27 mouse cellular contexts compared by ENCODE assay signal in genomic region chr7:92920172-92920856, GRCm38 (mm10). TPM values are rescaled to one million over a fixed set of nuclear protein-coding genes. Genes with fewer than 3 reads are reported as not detected.
A peak's percentile ranks its signal among the peaks of the same experiment; 100 is the strongest.
DNase-seq lines count a peak whose midpoint lies in the region; ATAC-seq lines count a peak whose summit lies in the region.
"Had no signal": no experiment of that assay in that cellular context is flagged by ENCODE, and none has a peak within 500 bp of the region (broad histone marks: within the 10 kb centered on the region; RNA-seq: fewer than 3 reads in every experiment).

No protein-coding gene starts in this region.

- H3K27me3 ChIP-seq in forebrain, embryonic 16.5 days (replicated peaks; ENCODE audit: control insufficient read depth, insufficient read depth, low read length) = no peaks in the 10 kb centered on the region
- no peaks in the 10 kb centered on the region for H3K27me3 ChIP-seq in forebrain, embryonic 14.5 days (replicated peaks; ENCODE audit: control insufficient read depth, insufficient read depth, low read length)
- H3K27me3 ChIP-seq: embryonic facial prominence, embryonic 13.5 days; hindbrain, embryonic 12.5 days; hindbrain, embryonic 15.5 days; intestine, embryonic 15.5 days; Patski had no signal

- H3K36me3 ChIP-seq in forebrain, embryonic 16.5 days (ENCODE audit: control insufficient read depth, insufficient read depth) = no peaks in the 10 kb centered on the region
- H3K36me3 ChIP-seq in forebrain, embryonic 14.5 days (ENCODE audit: control insufficient read depth, insufficient read depth, low read length) = no peaks in the 10 kb centered on the region
- H3K36me3 ChIP-seq: embryonic facial prominence, embryonic 13.5 days; hindbrain, embryonic 12.5 days; hindbrain, embryonic 15.5 days; intestine, embryonic 15.5 days had no signal

- H3K9me3 ChIP-seq in forebrain, embryonic 16.5 days (ENCODE audit: control insufficient read depth, low read length) = no peaks in the 10 kb centered on the region
- no peaks in the 10 kb centered on the region for H3K9me3 ChIP-seq in forebrain, embryonic 14.5 days (replicated peaks; ENCODE audit: control insufficient read depth, low read length)
- H3K9me3 ChIP-seq: embryonic facial prominence, embryonic 10.5 days; embryonic facial prominence, embryonic 13.5 days; G1E; heart, embryonic 10.5 days; hindbrain, embryonic 12.5 days; hindbrain, embryonic 15.5 days; intestine, embryonic 15.5 days had no signal

- 81% methylated on average over 6 of the region's 6 CpGs for WGBS in forebrain, embryonic 16.5 days
- 75% methylated on average over 6 of the region's 6 CpGs for WGBS in forebrain, embryonic 14.5 days

- no peak overlapping the region for H3K4me2 ChIP-seq in forebrain, embryonic 16.5 days (ENCODE audit: low read length)
- no peak overlapping the region for H3K4me2 ChIP-seq in forebrain, embryonic 14.5 days (ENCODE audit: low read length)
- H3K4me2 ChIP-seq: embryonic facial prominence, embryonic 13.5 days; hindbrain, embryonic 12.5 days; hindbrain, embryonic 15.5 days; intestine, embryonic 15.5 days had no signal

- H3K9ac ChIP-seq in forebrain, embryonic 16.5 days (replicated peaks; ENCODE audit: low read depth, low read length) = no peak overlapping the region
- no peak overlapping the region for H3K9ac ChIP-seq in forebrain, embryonic 14.5 days (ENCODE audit: low read length)
- H3K9ac ChIP-seq: embryonic facial prominence, embryonic 13.5 days; hindbrain, embryonic 12.5 days; hindbrain, embryonic 15.5 days; intestine, embryonic 15.5 days had no signal

- H3K4me1 ChIP-seq in forebrain, embryonic 16.5 days (replicated peaks; ENCODE audit: control insufficient read depth, insufficient read depth, low read length) = no peaks in the 10 kb centered on the region
- no peaks in the 10 kb centered on the region for H3K4me1 ChIP-seq in forebrain, embryonic 14.5 days (ENCODE audit: control insufficient read depth, insufficient read depth, low read length)
- H3K4me1 ChIP-seq: embryonic facial prominence, embryonic 10.5 days; embryonic facial prominence, embryonic 13.5 days; heart, embryonic 10.5 days; hindbrain, embryonic 12.5 days; hindbrain, embryonic 15.5 days; intestine, embryonic 15.5 days had no signal

- peak overlapping the region; percentile 27; the same call in 1 of the 2 replicates for H3K27ac ChIP-seq in forebrain, embryonic 16.5 days (ENCODE audit: low read length)
- H3K27ac ChIP-seq in forebrain, embryonic 14.5 days (ENCODE audit: low read depth, low read length) = no peak overlapping the region
- H3K27ac ChIP-seq: embryonic facial prominence, embryonic 10.5 days; embryonic facial prominence, embryonic 13.5 days; gastrocnemius, adult 2 months; heart, adult 2 months; heart, embryonic 10.5 days; hindbrain, embryonic 12.5 days; hindbrain, embryonic 15.5 days; intestine, embryonic 15.5 days had no signal

- H3K4me3 ChIP-seq in forebrain, embryonic 16.5 days (replicated peaks; ENCODE audit: low read length) = no peak overlapping the region
- H3K4me3 ChIP-seq in forebrain, embryonic 14.5 days (ENCODE audit: low read depth, low read length) = no peak overlapping the region
- H3K4me3 ChIP-seq: embryonic facial prominence, embryonic 10.5 days; embryonic facial prominence, embryonic 13.5 days; erythroblast, embryonic 14.5 days; gastrocnemius, adult 2 months; heart, adult 2 months; heart, embryonic 10.5 days; hindbrain, embryonic 12.5 days; hindbrain, embryonic 15.5 days; intestine, embryonic 15.5 days had no signal

- peak; percentile 84 for ATAC-seq in forebrain, embryonic 16.5 days
- ATAC-seq in forebrain, embryonic 14.5 days = no peak
- ATAC-seq: intestine, embryonic 15.5 days; Patski had no signal

- peak; percentile 10 for DNase-seq in adrenal gland, postnatal 10 days
- no peak for DNase-seq in adrenal gland, adult 18-20 months (ENCODE audit: low spot score in 2 of 2)
- DNase-seq in forebrain, embryonic 14.5 days (ENCODE audit: low spot score) = no peak
- DNase-seq in ovary, adult 18-20 months (ENCODE audit: low spot score) = peak; percentile 14
- no peak for DNase-seq in ovary, postnatal 14 days (ENCODE audit: low spot score)
- DNase-seq in gastrocnemius, postnatal 4 days (ENCODE audit: low spot score in 2 of 2) = no peak
- DNase-seq: adrenal gland, adult 2 months; adrenal gland, postnatal 25 days; cerebellum, adult 11-12 months; cerebellum, adult 8-10 months; cerebellum, postnatal 10 days; cerebellum, postnatal 36 days; embryo, embryonic 11 days; gastrocnemius, adult 2 months; gastrocnemius, postnatal 14 days; heart, adult 2 months; kidney, adult 11 months had no signal

RNA-seq across cellular contexts. Expression of gene Prcp, which starts 46.0 kb away (rescaled TPM):
- 10 to 100 TPM; 34.2 to 39.0 TPM for total RNA-seq in adrenal gland, postnatal 10 days (2021)
- total RNA-seq in adrenal gland, adult 18-20 months (2021) = 10 to 100 TPM; 12.1 to 13.4 TPM
- polyA plus RNA-seq in forebrain, embryonic 16.5 days (2015; fragmentation: Nextera tagmentation; extraction: Ambion mirVana) = 17.3 and 19.7 TPM in 2 replicates
- polyA plus RNA-seq in forebrain, embryonic 14.5 days (2014; fragmentation: Nextera tagmentation; extraction: Ambion mirVana) = 14.5 and 17.0 TPM in 2 replicates
- total RNA-seq in gastrocnemius, postnatal 4 days (2021) = 10 to 100 TPM; 32.0 to 32.1 TPM

RNA-seq across cellular contexts. Expression of gene Ddias, which starts 46.3 kb away (rescaled TPM):
- total RNA-seq in adrenal gland, postnatal 10 days (2021) = 1 to 10 TPM; 1.7 to 3.4 TPM
- under 1 TPM; 0.42 to 0.86 TPM for total RNA-seq in adrenal gland, adult 18-20 months (2021)
- 6.6 and 9.6 TPM in 2 replicates for polyA plus RNA-seq in forebrain, embryonic 16.5 days (2015; fragmentation: Nextera tagmentation; extraction: Ambion mirVana)
- polyA plus RNA-seq in forebrain, embryonic 14.5 days (2014; fragmentation: Nextera tagmentation; extraction: Ambion mirVana) = 9.5 and 10.9 TPM in 2 replicates
- 1 to 10 TPM; 2.7 to 3.4 TPM for total RNA-seq in gastrocnemius, postnatal 4 days (2021)
- polyA plus RNA-seq: adrenal gland, adult 2 months had no signal

Comparison
In these comparisons a context has a peak if more than half of its experiments do, and no peak if none do; other contexts are left out.
1. DNase-seq: peak in adrenal gland, postnatal 10 days (single experiment) and ovary, adult 18-20 months (single experiment); none in adrenal gland, adult 18-20 months (0 of 2), forebrain, embryonic 14.5 days (single experiment), ovary, postnatal 14 days (single experiment) and gastrocnemius, postnatal 4 days (0 of 2).